Mouse (Mus musculus): ENCODE measurements at regions not wholly inside any gene's neighbourhood (a gene's known extent, or its start where the extent isn't known, plus 50 kb on each side); places are given as distances from the start of the nearest gene placed in this dataset.

- Histone ChIP-seq H3K36me3 (ENCODE audit: control insufficient read depth, insufficient read depth, low read length) (no peaks in the 10 kb centered on the region), H3K27ac (ENCODE audit: control insufficient read depth, insufficient read depth, low read depth, low read length) (no peak overlapping the region), H3K4me1 (ENCODE audit: control insufficient read depth, insufficient read depth, low read length) (no peaks in the 10 kb centered on the region), H3K27me3 (ENCODE audit: control insufficient read depth, insufficient read depth, low read length) (no peaks in the 10 kb centered on the region), H3K4me3 (ENCODE audit: control insufficient read depth, low read depth, low read length) (no peak overlapping the region)
- TF ChIP-seq CTCF (IDR thresholded peaks at IDR 0.05; ENCODE audit: control insufficient read depth, insufficient read depth, insufficient replicate concordance, low read depth, low read length) (no peak), POLR2A (IDR thresholded peaks at IDR 0.05; ENCODE audit: control insufficient read depth, low read depth, low read length) (no peak)
These were observed 98.1 kb upstream of the Thy1 start for GRCm38 (mm10) chr9:43944816-43945741.

- no peaks in the 10 kb centered on the region for H3K27me3 ChIP-seq (ENCODE audit: control insufficient read depth, insufficient read depth, low read length)
- no peak for TF ChIP-seq CTCF (IDR thresholded peaks at IDR 0.05; ENCODE audit: control insufficient read depth, insufficient read depth, insufficient replicate concordance, low read depth, low read length)
- no peak for TF ChIP-seq POLR2A (IDR thresholded peaks at IDR 0.05; ENCODE audit: control insufficient read depth, low read depth, low read length)
- no peak overlapping the region for H3K27ac ChIP-seq (ENCODE audit: control insufficient read depth, insufficient read depth, low read depth, low read length)
- no peaks in the 10 kb centered on the region for H3K36me3 ChIP-seq (ENCODE audit: control insufficient read depth, insufficient read depth, low read length)
- H3K4me1 ChIP-seq (ENCODE audit: control insufficient read depth, insufficient read depth, low read length): no peaks in the 10 kb centered on the region
- no peak overlapping the region for H3K4me3 ChIP-seq (ENCODE audit: control insufficient read depth, low read depth, low read length)
These were observed 97.1 kb upstream of the Thy1 start for GRCm38 (mm10) chr9:43945997-43946649.

- no peak overlapping the region for H3K27ac ChIP-seq (ENCODE audit: control insufficient read depth, insufficient read depth, low read depth, low read length)
- no peak overlapping the region for H3K4me3 ChIP-seq (ENCODE audit: control insufficient read depth, low read depth, low read length)
- TF ChIP-seq POLR2A (IDR thresholded peaks at IDR 0.05; ENCODE audit: control insufficient read depth, low read depth, low read length): no peak
- TF ChIP-seq CTCF (IDR thresholded peaks at IDR 0.05; ENCODE audit: control insufficient read depth, insufficient read depth, insufficient replicate concordance, low read depth, low read length): no peak
- no peaks in the 10 kb centered on the region for H3K27me3 ChIP-seq (ENCODE audit: control insufficient read depth, insufficient read depth, low read length)
- H3K36me3 ChIP-seq (ENCODE audit: control insufficient read depth, insufficient read depth, low read length): no peaks in the 10 kb centered on the region
- no peaks in the 10 kb centered on the region for H3K4me1 ChIP-seq (ENCODE audit: control insufficient read depth, insufficient read depth, low read length)
These were observed 96.1 kb upstream of the Thy1 start for GRCm38 (mm10) chr9:43947089-43947488.

- Histone ChIP-seq H3K36me3 (ENCODE audit: control insufficient read depth, insufficient read depth, low read length) (no peaks in the 10 kb centered on the region), H3K27me3 (ENCODE audit: control insufficient read depth, insufficient read depth, low read length) (no peaks in the 10 kb centered on the region), H3K4me3 (ENCODE audit: control insufficient read depth, low read depth, low read length) (no peak overlapping the region), H3K4me1 (ENCODE audit: control insufficient read depth, insufficient read depth, low read length) (no peaks in the 10 kb centered on the region), H3K27ac (ENCODE audit: control insufficient read depth, insufficient read depth, low read depth, low read length) (no peak overlapping the region)
- TF ChIP-seq POLR2A (IDR thresholded peaks at IDR 0.05; ENCODE audit: control insufficient read depth, low read depth, low read length): no peak
- TF ChIP-seq CTCF (IDR thresholded peaks at IDR 0.05; ENCODE audit: control insufficient read depth, insufficient read depth, insufficient replicate concordance, low read depth, low read length): no peak
These were observed 95.6 kb upstream of the Thy1 start for GRCm38 (mm10) chr9:43947490-43948150.

GRCm38 (mm10) chr9:43953128-43953527 is 90.1 kb upstream of the Thy1 start:
- Histone ChIP-seq H3K36me3 (ENCODE audit: control insufficient read depth, insufficient read depth, low read length) (no peaks in the 10 kb centered on the region), H3K4me1 (ENCODE audit: control insufficient read depth, insufficient read depth, low read length) (no peaks in the 10 kb centered on the region), H3K4me3 (ENCODE audit: control insufficient read depth, low read depth, low read length) (no peak overlapping the region), H3K27ac (ENCODE audit: control insufficient read depth, insufficient read depth, low read depth, low read length) (no peak overlapping the region), H3K27me3 (ENCODE audit: control insufficient read depth, insufficient read depth, low read length) (no peaks in the 10 kb centered on the region)
- TF ChIP-seq POLR2A (IDR thresholded peaks at IDR 0.05; ENCODE audit: control insufficient read depth, low read depth, low read length): no peak
- TF ChIP-seq CTCF (IDR thresholded peaks at IDR 0.05; ENCODE audit: control insufficient read depth, insufficient read depth, insufficient replicate concordance, low read depth, low read length): peak; percentile 25; the same call in 1 of the 2 replicates

- Histone ChIP-seq H3K27ac (ENCODE audit: control insufficient read depth, insufficient read depth, low read depth, low read length) (no peak overlapping the region), H3K36me3 (ENCODE audit: control insufficient read depth, insufficient read depth, low read length) (no peaks in the 10 kb centered on the region), H3K27me3 (ENCODE audit: control insufficient read depth, insufficient read depth, low read length) (no peaks in the 10 kb centered on the region), H3K4me1 (ENCODE audit: control insufficient read depth, insufficient read depth, low read length) (no peaks in the 10 kb centered on the region), H3K4me3 (ENCODE audit: control insufficient read depth, low read depth, low read length) (no peak overlapping the region)
- TF ChIP-seq CTCF (IDR thresholded peaks at IDR 0.05; ENCODE audit: control insufficient read depth, insufficient read depth, insufficient replicate concordance, low read depth, low read length) (no peak), POLR2A (IDR thresholded peaks at IDR 0.05; ENCODE audit: control insufficient read depth, low read depth, low read length) (no peak)
These were observed 83.6 kb upstream of the Thy1 start for GRCm38 (mm10) chr9:43959541-43959940.

GRCm38 (mm10) chr9:43961431-43961830 is 81.8 kb upstream of the Thy1 start:
- no peak overlapping the region for H3K4me3 ChIP-seq (ENCODE audit: control insufficient read depth, low read depth, low read length)
- no peaks in the 10 kb centered on the region for H3K4me1 ChIP-seq (ENCODE audit: control insufficient read depth, insufficient read depth, low read length)
- no peak overlapping the region for H3K27ac ChIP-seq (ENCODE audit: control insufficient read depth, insufficient read depth, low read depth, low read length)
- no peaks in the 10 kb centered on the region for H3K36me3 ChIP-seq (ENCODE audit: control insufficient read depth, insufficient read depth, low read length)
- TF ChIP-seq POLR2A (IDR thresholded peaks at IDR 0.05; ENCODE audit: control insufficient read depth, low read depth, low read length) (no peak), CTCF (IDR thresholded peaks at IDR 0.05; ENCODE audit: control insufficient read depth, insufficient read depth, insufficient replicate concordance, low read depth, low read length) (no peak)
- no peaks in the 10 kb centered on the region for H3K27me3 ChIP-seq (ENCODE audit: control insufficient read depth, insufficient read depth, low read length)

Measured in testis, adult 2 months (tissue).